ENCODE assay signal across 9 mouse cellular contexts in the genomic region with DNA sequence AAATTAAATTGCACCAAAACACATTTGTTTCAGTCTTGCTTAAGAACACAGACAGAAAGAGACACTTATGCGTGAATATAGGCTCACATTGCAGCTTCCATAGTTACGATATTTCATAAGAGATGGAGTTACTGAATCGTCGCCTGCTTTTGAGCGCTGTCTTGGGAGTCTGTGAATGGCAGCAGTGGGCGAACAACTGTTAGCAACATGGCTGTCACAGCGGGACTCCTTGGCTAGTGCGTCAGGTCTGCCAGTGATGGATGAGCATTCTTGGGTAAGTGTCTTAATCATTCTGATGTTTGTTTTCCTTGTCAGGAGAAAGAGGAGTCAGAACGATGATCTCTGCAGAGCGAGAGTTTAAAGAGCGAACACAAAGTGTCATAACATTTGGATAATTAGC. TPM values are rescaled to one million over a fixed set of nuclear protein-coding genes. Genes with fewer than 3 reads are reported as not detected.
DNase-seq lines count a peak whose midpoint lies in the region; ATAC-seq lines count a peak whose summit lies in the region.
"Had no signal": no experiment of that assay in that cellular context is flagged by ENCODE, and none has a peak within 500 bp of the region (broad histone marks: within the 10 kb centered on the region; RNA-seq: fewer than 3 reads in every experiment).

No protein-coding gene starts in this region.

- peak; percentile 59; the same call in 1 of the 2 replicates for ATAC-seq in forebrain, embryonic 16.5 days
- no peak for ATAC-seq in forebrain, embryonic 13.5 days

- intact Hi-C loops in left cerebral cortex, postnatal 25 days (cut with DNase I): no loop called here

- peak; percentile 4 for DNase-seq in Muller cell, postnatal 12 days (ENCODE audit: inconsistent ontology term)
- peak; percentile 11 to 12 for DNase-seq in frontal cortex, postnatal 10 days (ENCODE audit: low spot score in 2 of 2)
- DNase-seq in left cerebral cortex, postnatal 25 days (ENCODE audit: low spot score in 2 of 2): peak; percentile 33 to 57
- no peak for DNase-seq in MN1 (ENCODE audit: low spot score)
- no peak for DNase-seq in kidney, postnatal 4 days
- no peak for DNase-seq in limb, embryonic 10.5 days (ENCODE audit: low spot score)

- no peaks in the 10 kb centered on the region for H3K36me3 ChIP-seq in forebrain, embryonic 16.5 days (ENCODE audit: control insufficient read depth, insufficient read depth)
- H3K36me3 ChIP-seq in forebrain, embryonic 13.5 days (ENCODE audit: poor library complexity, severe bottlenecking): no peaks in the 10 kb centered on the region
- H3K36me3 ChIP-seq in limb, embryonic 10.5 days: no peaks in the 10 kb centered on the region

- H3K27me3 ChIP-seq in forebrain, embryonic 16.5 days (replicated peaks; ENCODE audit: control insufficient read depth, insufficient read depth, low read length): no peaks in the 10 kb centered on the region
- H3K27me3 ChIP-seq in forebrain, embryonic 13.5 days: no peaks in the 10 kb centered on the region
- H3K27me3 ChIP-seq in limb, embryonic 10.5 days (ENCODE audit: low read depth, poor library complexity, severe bottlenecking): no peaks in the 10 kb centered on the region

- no peak overlapping the region for H3K9ac ChIP-seq in forebrain, embryonic 16.5 days (replicated peaks; ENCODE audit: low read depth, low read length)
- no peak overlapping the region for H3K9ac ChIP-seq in forebrain, embryonic 13.5 days

- H3K4me2 ChIP-seq in forebrain, embryonic 16.5 days (ENCODE audit: low read length): peak overlapping the region; percentile 29
- H3K4me2 ChIP-seq in forebrain, embryonic 13.5 days: no peak overlapping the region

- H3K9me3 ChIP-seq in forebrain, embryonic 16.5 days (ENCODE audit: control insufficient read depth, low read length): no peaks in the 10 kb centered on the region
- H3K9me3 ChIP-seq in forebrain, embryonic 13.5 days (replicated peaks): no peaks in the 10 kb centered on the region
- H3K9me3 ChIP-seq in limb, embryonic 10.5 days (replicated peaks): no peaks in the 10 kb centered on the region

- 53% methylated on average over 11 of the region's 11 CpGs for WGBS in forebrain, embryonic 16.5 days
- 65% methylated on average over 11 of the region's 11 CpGs for WGBS in forebrain, embryonic 13.5 days
- WGBS in limb, embryonic 10.5 days: 44% methylated on average over 11 of the region's 11 CpGs

- 0 out of 2 replicates have a peak, but pooled peaks cover 2% of the 10 kb centered on the region for H3K4me1 ChIP-seq in forebrain, embryonic 16.5 days (replicated peaks; ENCODE audit: control insufficient read depth, insufficient read depth, low read length)
- H3K4me1 ChIP-seq in forebrain, embryonic 13.5 days: no peaks in the 10 kb centered on the region
- H3K4me1 ChIP-seq in limb, embryonic 10.5 days: no peaks in the 10 kb centered on the region

- no peak overlapping the region for H3K4me3 ChIP-seq in forebrain, embryonic 16.5 days (replicated peaks; ENCODE audit: low read length)
- no peak overlapping the region for H3K4me3 ChIP-seq in forebrain, embryonic 13.5 days
- H3K4me3 ChIP-seq in limb, embryonic 10.5 days: no peak overlapping the region

- H3K27ac ChIP-seq in forebrain, embryonic 16.5 days (ENCODE audit: low read length): no peak overlapping the region
- no peak overlapping the region for H3K27ac ChIP-seq in forebrain, embryonic 13.5 days
- H3K27ac ChIP-seq in limb, embryonic 10.5 days: no peak overlapping the region

RNA-seq across cellular contexts. Expression of a gene that starts 44.2 kb away (rescaled TPM):
- polyA plus RNA-seq in forebrain, embryonic 16.5 days (2015; fragmentation: Nextera tagmentation; extraction: Ambion mirVana): 5.7 and 7.8 TPM in 2 replicates
- 1.9 and 2.3 TPM in 2 replicates for polyA plus RNA-seq in forebrain, embryonic 13.5 days (2015; fragmentation: Nextera tagmentation; extraction: Ambion mirVana)
- total RNA-seq in left cerebral cortex, postnatal 25 days (2021): 10 to 100 TPM; 86.1 to 87.5 TPM
- polyA plus RNA-seq in limb, embryonic 10.5 days (2016; fragmentation: Nextera tagmentation; extraction: Ambion mirVana): 0.05 and 0.09 TPM in 2 replicates
- total RNA-seq: megakaryocyte-erythroid progenitor cell, adult 5-6 weeks had no signal

Comparison
In these comparisons a context has a peak if more than half of its experiments do, and no peak if none do; other contexts are left out.
1. DNase-seq: peak in Muller cell, postnatal 12 days (single experiment), frontal cortex, postnatal 10 days (2 of 2) and left cerebral cortex, postnatal 25 days (2 of 2); none in MN1 (single experiment), kidney, postnatal 4 days (0 of 2) and limb, embryonic 10.5 days (single experiment).